Mouse (Mus musculus): ENCODE results near the gene Cldn2.
A peak's percentile ranks its signal among the peaks of the same experiment; 100 is the strongest.
"Not testable (repeated sequence)": the region's sequence is repeated elsewhere in the genome, so short reads cannot be mapped to it uniquely, and the experiment has no call there.

Gene Cldn2

DNA sequence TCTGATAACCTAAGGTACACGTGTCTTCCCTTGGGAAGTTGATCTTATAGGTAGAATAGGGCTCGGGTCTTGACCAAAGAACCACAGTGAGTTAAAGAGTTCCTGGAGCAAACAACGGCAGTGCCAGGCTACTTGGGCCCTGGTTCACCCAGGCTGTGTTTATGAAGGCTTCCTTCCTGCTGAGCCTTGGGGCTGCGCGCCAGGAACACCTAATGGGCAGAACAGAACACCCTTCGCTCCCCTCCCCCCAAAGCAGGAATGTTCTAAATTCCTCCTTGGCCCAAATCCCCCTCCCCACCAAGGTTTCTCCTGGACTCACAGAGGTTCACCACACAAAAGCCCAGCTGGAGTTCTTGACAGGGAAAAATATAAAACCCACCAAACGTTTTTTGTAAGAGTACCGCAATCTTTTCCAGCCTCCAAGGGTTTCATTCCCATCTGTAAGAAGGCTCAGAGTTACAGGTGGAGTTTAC, at the start of gene Cldn2:
TSS of gene Cldn2 (plus strand) at position 423 of the 473 bp plus-strand sequence.
- no peak for DNase-seq (ENCODE audit: low spot score)

DNA sequence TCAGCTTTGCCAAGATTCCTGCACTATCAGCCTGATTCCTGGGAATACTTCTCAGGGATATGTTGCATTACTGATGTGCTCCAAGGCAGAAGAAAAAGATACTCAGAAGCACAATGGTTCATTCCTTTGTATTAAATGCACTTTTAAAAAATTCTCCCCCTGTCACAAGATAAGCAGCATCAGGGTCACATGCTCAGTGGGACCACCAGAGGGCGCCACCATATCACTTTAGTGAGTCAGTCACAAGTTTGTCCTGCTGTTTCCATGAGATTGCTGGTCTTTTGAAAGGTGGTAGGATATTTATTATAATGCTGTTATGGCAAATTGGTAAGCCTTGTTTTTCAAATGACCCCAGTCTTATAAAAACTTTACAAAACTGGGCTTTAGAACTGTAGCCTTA, 48.8 kb upstream of the Cldn2 start:
- peak; percentile 56 for DNase-seq (ENCODE audit: low spot score)

DNA sequence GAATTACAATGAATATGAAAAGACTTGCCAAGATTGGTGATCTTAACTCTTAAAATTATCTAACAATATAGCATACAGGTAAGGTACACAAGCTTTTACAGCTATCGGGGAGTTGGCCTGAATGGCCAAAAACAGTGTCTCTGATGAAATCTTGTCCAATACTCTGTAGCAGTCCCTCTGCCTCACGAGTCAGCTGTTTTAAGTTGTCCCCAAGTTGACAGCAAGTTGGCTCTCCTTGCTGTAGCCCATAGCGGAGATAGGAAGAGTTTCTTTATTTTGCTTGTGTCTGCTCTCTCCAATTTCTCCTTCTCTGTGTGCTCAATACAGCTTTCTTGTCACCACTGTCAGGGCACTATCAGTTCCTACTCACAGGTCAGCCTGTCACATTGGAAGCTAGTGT, 42.0 kb upstream of the Cldn2 start:
- not testable (repeated sequence) for DNase-seq (ENCODE audit: low spot score)

DNA sequence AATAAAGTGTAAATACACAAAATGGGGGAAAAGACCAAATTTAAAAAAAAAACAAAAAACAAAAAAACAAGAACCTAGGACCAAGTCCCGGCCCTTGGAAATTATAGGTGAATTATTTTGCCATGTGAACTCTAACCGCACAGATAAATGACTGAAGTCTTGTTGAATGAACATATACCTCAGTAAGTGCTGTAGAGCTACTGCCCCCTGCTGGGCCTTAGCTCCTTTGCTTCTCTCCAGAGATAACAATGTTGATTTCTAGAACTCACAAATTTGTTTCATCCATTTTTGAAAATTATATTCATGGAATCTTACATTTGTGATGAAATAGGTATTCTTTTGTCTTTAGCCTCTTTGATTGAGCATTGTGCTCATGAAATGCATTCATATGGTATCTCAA, 38.1 kb upstream of the Cldn2 start:
- peak; percentile 61 for DNase-seq (ENCODE audit: low spot score)

DNA sequence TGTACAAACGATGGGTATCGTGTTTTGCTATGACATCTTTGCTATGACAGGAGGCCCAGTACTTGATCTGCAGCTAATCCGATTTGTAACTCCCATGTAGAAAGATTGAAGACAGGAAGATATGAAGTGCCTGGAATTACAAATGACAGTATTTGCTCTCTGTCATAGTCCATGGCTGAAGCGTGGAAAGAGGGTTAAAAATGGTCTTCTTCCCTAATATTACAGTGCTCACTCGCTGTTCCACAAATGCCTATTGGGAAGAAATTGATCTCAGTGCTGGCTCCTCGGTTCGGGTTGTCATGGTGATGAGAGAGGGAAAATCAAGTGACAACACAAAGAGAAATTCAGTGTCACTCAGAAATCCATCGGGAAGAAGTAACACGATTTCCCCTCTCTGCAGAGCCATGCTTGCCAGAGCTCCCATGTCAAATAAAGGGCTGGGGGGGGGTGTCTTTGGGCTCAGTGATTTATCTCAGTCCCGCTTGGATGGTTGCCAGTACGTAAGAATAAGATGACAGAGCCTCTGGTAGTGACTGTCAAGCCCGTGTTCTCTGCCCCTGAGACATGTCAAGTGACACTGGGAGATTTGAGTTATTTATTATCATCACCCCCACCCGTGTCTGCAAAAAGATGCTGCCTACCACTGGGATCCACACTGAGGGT, 30.5 kb upstream of the Cldn2 start:
- DNase-seq (ENCODE audit: low spot score), result no peak

DNA sequence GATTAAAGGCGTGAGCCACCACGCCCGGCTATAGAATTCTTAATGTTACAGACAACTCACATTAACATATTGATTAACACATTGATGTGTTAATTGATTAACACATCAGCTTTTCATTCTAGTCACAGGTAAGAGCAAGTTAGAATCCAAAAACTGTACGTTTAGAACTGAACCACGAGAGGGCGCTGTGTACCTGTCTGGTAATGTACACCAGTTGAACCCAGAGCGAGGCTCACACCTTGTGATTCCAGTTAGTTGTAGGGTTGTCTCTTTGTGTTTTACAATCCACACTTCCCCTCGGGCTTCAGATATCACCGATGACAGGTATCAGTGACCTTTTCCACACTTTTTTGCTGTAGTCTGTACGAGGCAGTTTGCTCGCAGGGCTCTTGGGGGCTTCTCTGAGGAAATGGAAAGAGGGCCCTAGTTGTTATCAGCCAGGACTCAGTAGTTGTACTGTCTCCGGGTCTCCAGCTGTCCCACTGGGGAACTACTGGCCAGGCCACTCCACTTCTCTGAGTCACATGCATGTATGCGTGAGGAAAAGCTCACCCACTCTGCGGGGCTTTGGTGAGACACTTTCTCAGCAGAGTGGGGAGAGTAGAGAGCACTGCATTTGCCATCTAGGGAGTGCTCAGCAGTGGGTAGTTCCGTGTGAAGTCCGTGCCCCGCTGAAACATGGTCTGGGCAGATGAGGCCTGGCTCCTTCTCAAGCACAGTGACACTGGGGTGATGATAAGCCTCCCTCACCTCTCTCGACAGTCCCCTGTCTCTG, 26.1 kb upstream of the Cldn2 start:
- DNase-seq (ENCODE audit: low spot score), result peak; percentile 58

DNA sequence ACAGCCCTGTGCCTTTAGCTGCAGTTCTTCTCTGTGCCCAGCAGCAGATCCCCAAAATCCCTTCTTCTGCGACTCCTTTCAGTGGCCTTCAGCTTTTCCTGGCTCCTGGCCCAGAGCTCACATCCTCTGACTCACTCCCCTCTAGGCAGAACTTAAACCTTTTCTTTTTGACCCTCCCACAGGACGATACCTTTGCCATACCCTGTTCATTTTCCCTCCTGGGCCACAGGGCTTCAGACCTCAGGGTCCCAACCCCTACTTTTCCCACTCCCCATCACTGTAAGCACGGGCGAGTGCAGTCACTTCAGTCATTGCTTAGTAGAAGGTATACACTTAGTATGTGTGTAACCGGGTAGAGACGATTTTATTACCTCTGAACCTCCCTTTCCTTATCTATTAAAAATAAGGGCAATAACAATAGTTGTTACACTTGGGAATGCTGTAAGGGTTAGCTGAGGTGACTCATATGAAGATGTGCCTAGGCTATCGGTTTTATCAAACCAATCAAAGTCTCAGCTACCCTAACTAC, 25.5 kb upstream of the Cldn2 start:
- DNase-seq (ENCODE audit: low spot score), result peak; percentile 17

DNA sequence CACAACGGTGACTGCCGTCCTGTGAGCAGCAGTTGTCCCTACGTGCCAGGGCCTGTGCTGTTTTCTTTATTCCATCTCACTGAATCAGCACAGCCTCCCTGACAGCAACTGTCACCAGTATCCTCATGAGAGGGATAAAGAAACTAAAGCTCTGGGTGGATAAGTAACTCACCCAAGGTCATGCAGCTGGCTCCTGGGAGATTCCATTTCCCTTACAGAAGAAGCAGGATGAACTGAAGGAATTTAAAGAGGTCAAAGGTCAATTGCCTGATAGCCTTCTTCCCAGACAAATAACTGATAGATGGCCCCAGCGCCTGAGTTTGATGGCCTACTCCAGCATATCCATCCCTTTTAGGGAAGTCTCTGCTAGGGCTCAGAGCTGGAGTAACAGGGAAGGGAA, 23.3 kb upstream of the Cldn2 start:
- no peak for DNase-seq (ENCODE audit: low spot score)

DNA sequence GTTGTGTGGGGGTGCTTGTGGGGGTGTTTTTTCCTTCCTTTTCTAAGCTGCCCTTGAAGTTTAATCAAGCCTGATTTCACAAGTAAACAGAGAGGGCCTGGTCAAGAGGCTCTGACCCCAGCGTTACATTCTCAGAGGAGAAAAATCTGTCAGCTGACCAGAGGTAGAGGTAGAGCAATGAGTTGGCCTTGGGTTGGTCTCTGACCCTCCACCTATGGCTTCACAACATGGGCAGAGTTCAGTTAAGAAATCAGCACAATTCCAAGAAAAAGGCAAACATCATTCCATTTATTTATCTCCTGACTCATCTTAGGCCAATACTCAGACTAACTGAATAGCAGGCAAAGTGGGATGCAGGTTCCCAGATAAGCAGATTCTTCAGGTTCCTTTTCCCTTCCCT, 21.7 kb upstream of the Cldn2 start:
- no peak for DNase-seq (ENCODE audit: low spot score)

DNA sequence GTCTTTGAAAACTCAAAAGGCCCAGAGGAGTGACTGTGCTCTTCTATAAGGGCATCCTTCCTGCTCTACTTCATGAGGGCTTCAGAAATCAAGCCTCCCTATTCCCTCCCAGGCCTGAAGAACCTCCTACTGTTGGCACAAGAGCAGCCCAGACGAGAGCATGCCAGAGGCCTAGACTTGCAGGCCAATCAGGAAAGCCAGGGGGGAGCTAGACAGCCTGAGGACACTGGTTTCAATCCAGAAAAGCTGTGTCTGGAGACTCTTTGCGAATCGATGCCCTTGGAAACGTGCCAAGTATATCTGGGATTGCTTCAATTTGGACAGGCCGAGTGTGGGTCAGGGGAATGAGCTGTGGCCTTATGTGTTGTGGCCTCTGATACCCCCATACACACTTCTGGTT, 21.2 kb upstream of the Cldn2 start:
- DNase-seq (ENCODE audit: low spot score), result peak; percentile 11

DNA sequence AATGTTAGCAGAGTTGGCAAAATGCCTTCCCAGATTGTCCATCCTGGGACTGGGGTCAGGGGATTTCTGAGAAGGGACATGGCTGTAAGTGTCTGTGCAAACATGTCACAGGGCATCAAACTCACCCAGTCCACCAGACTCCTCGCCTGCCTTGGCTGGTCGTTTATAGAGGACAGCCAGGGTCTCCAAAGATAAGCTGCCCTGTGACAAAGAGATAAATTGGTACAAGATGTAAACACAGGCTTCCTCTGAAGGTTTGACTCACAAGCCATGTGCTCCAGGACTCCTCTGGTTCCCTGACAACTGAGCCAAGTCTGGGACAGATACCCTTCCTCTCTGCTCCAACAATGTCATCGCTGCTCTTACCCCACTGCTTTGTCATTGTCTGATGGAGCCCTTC, 19.6 kb upstream of the Cldn2 start:
- no peak for DNase-seq (ENCODE audit: low spot score)

DNA sequence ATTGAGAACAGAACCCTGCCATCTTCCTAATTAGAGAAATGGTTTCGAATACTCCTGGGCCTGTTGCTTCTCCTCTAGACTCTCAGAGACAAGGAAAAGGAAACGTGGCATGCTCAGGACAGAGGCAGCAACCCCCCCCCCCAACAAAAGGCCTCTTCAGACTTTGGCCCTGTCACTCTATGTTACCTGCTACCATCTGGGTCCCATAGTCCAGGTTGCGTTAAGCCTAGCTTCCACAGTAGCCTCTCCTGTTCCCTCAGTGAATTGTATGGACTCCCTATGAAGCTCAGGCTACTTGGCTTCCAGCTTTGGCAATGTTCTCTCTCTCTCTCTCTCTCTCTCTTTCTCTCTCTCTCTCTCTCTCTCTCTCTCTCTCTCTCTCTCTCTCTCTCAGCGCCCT, 19.1 kb upstream of the Cldn2 start:
- no peak for DNase-seq (ENCODE audit: low spot score)

DNA sequence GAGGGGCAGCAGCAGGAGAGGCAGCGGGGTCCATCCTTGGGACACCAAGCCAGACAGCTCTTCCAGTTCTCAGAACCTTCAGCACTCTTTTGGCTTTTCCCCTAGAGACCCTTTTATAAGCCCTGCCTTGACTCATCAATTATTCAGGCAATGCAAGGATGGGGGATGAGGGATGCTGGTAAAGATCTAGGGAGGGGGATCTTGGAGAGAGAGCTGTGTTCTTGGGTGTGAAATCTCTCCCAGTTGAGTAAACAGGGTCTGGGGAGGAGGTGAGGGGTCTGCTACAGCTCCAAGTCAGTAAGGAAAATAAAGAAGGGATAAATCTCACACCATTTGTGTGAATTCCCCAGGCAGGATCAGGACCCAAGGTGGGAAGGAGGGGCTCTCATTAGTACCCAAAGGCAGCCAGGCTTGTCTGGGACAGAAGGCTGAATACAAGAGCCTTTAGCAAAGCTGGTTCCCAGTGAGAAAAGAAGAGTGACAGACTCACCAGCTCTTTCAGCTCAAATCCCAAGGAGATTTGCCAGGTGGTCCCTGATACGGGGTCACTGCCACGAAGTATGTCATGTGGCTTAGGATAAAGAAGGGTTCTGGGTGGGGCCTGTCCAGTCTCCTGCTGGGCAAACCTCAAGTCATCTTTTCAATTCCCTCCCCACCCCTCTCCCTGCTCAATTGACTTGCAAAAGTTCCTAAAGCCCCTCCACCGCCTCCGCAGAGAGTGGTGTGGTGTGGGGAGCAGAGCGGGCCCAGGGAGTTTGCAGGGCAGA, 18.2 kb upstream of the Cldn2 start, which contains the start of gene Ripply1:
TSS of gene Ripply1 (minus strand) at position 76 of the 767 bp plus-strand sequence.
- DNase-seq (ENCODE audit: low spot score), result no peak

DNA sequence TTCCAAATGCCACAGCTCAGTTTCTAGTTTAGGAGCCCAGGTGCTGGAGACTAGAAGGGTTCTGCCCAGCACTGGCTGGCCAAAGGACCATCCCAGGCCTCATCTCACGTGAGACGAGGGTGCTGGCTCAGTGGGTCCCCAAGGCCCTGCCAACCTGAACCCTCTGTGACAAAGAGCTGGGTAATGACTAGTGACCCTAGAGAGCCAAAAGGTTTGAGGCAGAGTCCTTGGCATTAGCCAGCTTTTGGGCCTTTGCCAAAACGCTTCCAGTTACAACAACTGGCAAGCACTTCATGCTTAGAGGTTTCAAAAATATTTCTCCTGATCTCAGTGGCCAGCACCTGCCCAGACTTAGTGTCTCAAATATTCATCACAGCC, 17.6 kb upstream of the Cldn2 start:
- peak; percentile 62 for DNase-seq (ENCODE audit: low spot score)

DNA sequence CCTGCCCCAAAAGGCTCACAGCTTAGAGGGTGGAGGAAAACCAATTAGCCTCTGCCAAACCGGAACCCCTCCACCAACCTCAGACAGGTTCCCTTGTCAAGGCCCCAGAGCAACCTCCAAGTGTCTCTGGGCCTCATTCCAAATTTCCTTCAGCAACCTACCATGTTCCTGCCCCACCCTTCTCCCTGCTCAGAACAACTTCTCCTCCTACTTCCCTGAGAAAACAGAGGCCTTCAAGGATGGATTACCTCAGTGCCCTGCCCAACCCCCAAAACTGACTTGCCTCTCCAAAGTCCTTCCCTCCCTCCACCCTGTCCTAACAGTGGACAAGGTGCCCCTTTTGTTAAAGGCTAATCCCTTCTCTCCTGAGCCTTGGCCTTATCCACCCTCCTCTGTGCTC, 14.9 kb upstream of the Cldn2 start:
- DNase-seq (ENCODE audit: low spot score), result no peak

DNA sequence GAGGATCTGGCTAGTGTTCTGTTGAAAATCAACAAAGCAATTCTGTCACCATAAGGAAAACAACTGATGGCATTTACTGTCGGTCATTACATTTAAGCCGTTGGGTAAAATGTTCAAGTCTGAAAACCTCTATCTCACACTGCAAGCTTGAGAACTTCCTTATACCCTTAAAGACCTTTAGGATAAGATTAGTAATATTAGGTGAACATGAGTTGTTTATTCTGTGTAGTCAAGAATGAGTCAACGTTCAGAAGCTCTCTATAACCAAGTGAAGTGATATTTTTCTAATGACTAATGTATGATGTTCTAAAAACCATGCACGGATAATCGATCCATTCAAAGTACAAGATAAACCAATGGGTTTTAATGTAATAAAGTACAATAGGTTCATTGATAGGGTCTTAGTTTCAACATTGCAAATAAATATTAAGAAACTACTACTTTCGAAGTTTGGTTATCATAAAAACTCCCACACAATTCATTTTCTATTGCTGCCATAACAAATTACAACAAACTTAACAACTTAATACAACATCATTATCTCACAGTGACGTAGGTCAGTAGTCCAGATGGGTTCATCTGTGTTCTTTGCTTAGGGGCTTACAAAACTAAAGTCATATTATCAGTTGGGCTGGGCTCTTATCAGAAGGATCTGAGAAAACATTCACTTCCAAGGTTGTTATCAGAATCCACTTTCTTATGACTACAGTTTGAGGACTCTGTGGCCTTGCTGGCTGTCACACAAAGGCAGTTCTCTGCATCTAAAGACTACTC, 6.4 kb upstream of the Cldn2 start:
- DNase-seq (ENCODE audit: low spot score), result no peak

DNA sequence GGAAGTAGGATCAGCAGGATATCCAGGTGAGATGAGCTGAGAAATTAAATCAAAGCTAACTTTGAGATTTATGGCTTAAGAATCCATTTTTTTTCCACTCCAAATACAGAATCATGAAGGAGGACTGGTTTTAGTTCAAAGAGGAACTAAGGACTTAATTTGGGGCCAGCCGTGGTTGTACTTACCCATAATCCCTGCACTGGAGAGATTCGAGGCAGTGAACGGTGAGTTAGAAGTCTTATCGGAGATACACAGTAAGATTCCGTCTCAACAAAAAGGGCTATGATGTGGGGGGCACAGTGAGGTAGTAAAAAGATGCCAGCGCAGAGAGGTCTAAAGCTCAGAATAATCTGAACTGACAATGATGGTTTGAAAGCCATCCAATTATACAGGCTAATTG, 4.6 kb upstream of the Cldn2 start:
- DNase-seq (ENCODE audit: low spot score), result no peak

DNA sequence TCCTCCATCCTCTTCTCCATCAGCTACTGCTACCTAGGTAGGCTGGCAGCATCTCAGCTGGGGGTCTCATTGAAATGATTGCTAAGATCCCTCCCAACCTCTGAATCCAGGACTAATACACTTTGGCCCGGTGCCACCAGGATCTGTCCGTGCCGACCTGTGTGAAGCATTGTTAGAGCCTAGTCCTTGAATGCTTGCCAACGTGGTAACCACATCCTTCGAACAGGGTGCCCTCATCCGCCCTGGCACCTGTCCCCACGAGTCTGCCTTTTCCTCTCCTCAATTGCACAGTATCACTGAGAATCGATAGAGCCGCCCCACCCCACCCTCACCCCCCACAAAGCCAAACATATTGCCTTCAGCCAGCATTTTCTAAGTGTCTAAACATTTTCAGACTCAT, 2.8 kb upstream of the Cldn2 start:
- DNase-seq (ENCODE audit: low spot score), result no peak

DNA sequence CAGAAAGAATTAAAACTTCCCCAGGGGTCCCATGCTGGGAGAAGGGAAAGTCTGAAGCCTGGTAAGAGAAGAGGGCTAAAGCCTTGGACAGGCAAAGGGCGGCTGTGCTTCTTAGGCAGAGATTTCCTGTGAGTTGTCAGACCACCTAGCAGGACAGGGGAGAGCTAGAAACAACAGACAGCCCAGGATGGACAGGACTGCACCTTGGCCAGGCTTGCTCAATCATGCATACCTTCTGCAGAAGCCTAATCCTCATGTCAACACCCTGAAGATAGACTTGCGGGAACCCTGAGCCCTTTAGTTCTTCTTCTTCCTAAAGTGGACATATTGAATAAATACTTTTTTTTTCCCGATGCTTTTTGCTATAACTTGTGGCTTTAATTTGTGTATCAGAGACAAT, 675 bp upstream of the Cldn2 start:
- DNase-seq (ENCODE audit: low spot score), result no peak

DNA sequence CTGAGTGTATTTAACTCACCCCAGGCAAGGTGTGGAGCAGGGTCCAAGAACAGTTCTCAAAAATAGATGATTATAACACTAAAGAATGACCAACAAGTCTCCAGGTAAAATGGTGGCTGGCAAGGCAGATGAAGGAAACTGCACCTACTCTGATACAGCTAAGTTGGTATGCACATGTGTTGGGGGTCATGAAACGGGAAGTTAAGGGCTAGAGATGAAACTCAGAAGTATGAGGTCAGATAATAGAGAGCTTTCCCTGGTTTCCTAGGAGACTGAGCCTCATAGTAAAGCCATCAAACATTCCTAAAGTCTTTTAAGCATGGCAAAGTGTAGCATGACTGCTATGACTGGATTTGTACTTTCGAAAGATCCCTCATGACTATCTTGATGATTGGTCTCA, 2.4 kb downstream of the Cldn2 start:
- no peak for DNase-seq (ENCODE audit: low spot score)

DNA sequence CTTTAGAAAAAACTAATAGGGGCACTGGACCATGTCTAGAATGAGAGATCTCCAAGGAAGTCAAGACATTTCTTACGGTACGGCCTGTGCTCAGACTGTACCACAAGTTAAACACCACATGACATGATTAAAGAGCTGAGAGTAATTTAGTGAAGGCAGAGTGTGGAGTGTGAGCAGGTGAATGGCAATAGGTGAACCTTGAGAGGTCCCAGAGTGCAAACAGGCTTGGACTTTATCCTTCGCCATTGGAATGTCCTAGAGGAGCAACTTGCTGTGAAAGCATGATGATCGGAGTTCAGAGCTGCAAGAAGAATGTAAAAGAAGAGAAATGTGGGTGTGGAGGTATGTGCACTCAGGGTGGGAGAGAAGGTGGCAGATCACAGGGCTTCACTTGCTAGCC, 5.3 kb downstream of the Cldn2 start:
- DNase-seq (ENCODE audit: low spot score), result no peak

DNA sequence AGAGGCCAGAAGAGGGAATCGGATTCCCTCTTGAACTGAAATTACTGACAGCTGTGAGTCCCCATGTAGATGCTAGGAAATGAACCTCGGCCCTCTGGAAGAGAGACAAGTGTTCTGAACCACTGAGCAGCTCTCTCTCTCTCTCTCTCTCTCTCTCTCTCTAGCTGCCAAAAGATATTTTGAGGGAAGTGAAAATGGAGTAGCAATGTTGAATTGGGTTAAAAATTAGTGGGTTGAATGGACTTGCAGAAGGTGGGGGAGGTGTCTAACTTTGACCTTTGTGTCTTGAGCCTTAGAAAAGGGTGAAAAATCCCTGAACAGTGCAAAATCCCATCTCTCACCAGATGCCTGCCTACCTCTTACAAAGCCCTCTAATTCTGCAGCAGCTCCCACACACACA, 6.8 kb downstream of the Cldn2 start:
- no peak for DNase-seq (ENCODE audit: low spot score)
